Mouse (Mus musculus): Measurements from ENCODE around the gene Dnajc3.

GRCm38 (mm10) chr14:118965356-118966000 is 27.7 kb downstream of the Dnajc3 start:
- TF ChIP-seq HCFC1 (IDR thresholded peaks at IDR 0.05; ENCODE audit: borderline replicate concordance, insufficient read depth, low read length) (no peak), ZNF384 (IDR thresholded peaks at IDR 0.05; ENCODE audit: low read depth, low read length) (no peak), MAFK (IDR thresholded peaks at IDR 0.05; ENCODE audit: insufficient read depth, low read depth, low read length) (no peak), ZC3H11A (IDR thresholded peaks at IDR 0.05; ENCODE audit: borderline replicate concordance, low read depth, low read length) (no peak), CHD2 (IDR thresholded peaks at IDR 0.05; ENCODE audit: low read depth, low read length) (no peak)
